Mouse (Mus musculus): ENCODE measurements around the gene Nectin2. TPM values are rescaled to one million over a fixed set of nuclear protein-coding genes. Genes with fewer than 3 reads are reported as not detected.

Gene Nectin2
- polyA plus RNA-seq, 1 experiment from 2014 or later, result 157 TPM

DNA sequence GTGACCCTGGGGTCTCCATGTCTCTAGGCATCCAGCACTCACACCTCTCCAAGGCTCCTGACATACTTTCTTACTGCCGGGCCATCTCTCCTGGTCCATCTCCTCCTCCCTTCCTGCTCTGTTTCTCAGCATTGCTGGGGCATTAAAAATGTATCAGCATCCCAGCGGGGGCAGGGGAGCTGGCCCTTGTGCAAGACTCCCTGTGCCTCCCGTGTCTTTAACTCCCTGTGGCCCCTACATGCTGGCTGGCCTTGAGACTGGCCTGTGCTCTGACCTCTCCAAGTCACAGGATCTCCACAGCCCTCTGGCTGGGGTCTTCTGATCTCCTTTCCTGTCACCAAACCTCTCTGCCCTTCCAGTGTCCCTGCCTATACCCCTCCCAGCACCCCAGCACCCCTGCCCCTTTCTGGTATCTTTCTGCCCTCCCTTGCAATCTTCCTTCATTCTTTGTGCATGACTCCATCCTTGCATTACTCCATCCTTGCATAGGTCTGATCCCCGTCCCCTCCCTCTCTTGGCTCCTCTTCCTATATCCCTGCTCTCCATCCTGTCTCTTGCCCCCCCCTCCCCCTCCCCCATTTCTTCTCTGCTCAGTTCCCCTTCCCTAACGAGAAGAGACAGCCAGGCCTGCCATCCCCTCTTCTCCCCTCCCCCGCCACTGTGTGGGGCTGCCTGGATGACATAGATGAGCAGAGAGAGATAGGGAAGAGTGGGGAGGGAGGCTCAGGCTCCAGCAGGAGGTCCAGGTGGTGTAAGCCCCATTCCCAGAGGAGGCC is 3.7 kb downstream of the Nectin2 start:
- peaks cover 62% of the 10 kb centered on the region for H3K4me1 ChIP-seq (ENCODE audit: insufficient read depth, low read length)
- H3K27me3 ChIP-seq (ENCODE audit: insufficient read depth, low read length), result no peaks in the 10 kb centered on the region
- peak overlapping the region; percentile 81 for H3K9ac ChIP-seq (replicated peaks; ENCODE audit: low read length)
- H3K4me2 ChIP-seq (replicated peaks; ENCODE audit: low read depth, low read length), result peak overlapping the region; percentile 87
- no peak for ATAC-seq (ENCODE audit: low FRiP score, low TSS enrichment)
- WGBS, result 22% methylated on average over 5 of the region's 6 CpGs
- peak overlapping the region; percentile 92 for H3K27ac ChIP-seq (ENCODE audit: low read length)
- H3K36me3 ChIP-seq (ENCODE audit: insufficient read depth, low read length), result peaks cover 11% of the 10 kb centered on the region
- peak overlapping the region; percentile 72 for H3K4me3 ChIP-seq (ENCODE audit: low read length)
- no peaks in the 10 kb centered on the region for H3K9me3 ChIP-seq (ENCODE audit: low read length)

DNA sequence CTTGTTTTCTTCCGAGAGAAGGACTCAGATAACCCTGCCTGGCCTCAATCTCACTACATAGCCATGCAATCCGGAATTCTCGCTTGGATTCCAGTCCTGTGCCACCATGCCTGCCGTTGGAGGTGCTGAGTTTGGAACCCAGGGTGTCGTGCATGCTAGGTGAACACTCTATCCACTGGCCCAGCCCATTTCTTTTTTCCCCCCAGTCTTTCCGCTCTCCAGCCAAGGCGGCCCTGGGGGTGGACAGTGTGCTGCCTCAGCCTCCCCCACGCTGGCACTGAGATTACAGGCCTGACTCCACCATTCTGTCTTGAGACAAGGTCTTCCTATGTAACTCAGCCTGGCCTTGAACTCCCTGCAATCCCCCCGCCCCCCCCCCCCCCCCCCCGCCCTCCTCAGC is 4.3 kb downstream of the Nectin2 start:
- 60% methylated on average over 8 of the region's 10 CpGs for WGBS
- Histone ChIP-seq H3K4me3 (ENCODE audit: low read length) (no peak overlapping the region), H3K9ac (replicated peaks; ENCODE audit: low read length) (no peak overlapping the region), H3K36me3 (ENCODE audit: insufficient read depth, low read length) (peaks cover 13% of the 10 kb centered on the region), H3K27ac (ENCODE audit: low read length) (0 out of 2 replicates have a peak overlapping the region, but pooled peaks have one; percentile 28), H3K4me1 (ENCODE audit: insufficient read depth, low read length) (peaks cover 68% of the 10 kb centered on the region), H3K9me3 (ENCODE audit: low read length) (no peaks in the 10 kb centered on the region), H3K4me2 (replicated peaks; ENCODE audit: low read depth, low read length) (no peak overlapping the region), H3K27me3 (ENCODE audit: insufficient read depth, low read length) (no peaks in the 10 kb centered on the region)
- no peak for ATAC-seq (ENCODE audit: low FRiP score, low TSS enrichment)

DNA sequence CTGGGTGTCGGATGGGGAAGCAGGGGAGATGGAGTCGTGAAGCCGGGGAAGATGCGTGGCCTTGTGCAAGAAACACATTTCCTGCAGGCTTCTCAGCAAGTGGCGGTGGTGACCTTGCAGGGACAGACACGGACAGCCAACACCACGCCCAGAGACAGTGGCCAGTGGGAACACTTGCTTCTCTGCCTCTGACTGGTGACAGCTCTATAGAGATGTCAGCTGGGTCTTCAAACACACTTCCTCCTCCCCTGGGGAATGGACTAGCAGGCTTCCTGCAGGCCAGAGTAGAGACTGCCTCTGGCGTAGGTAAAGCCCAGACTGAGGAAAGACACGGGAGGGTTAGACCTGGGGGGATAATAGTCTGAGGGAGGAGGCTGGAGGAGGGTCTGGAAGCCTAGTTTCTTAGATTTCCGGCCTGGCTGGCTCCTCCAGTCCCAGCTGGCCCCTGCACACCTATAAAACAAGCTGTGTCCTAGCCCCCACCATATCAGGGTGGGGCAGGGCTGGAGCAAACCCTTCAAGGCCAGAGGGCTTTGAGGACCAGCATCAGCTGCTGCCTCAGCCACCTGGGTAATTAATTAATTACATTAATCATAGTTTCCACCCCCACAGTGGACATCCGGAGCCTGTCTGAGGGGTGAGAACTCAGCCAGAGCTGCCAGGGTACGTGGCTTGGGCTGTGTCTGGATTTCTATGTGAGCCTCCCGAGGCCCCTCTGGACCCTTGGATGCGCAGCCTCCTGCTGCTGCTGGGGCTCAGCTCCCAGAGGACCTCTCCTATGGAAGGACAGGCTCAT is 5.5 kb downstream of the Nectin2 start:
- Histone ChIP-seq H3K27ac (ENCODE audit: low read length) (peak overlapping the region; percentile 72), H3K4me1 (ENCODE audit: insufficient read depth, low read length) (peaks cover 64% of the 10 kb centered on the region), H3K4me2 (replicated peaks; ENCODE audit: low read depth, low read length) (peak overlapping the region; percentile 30), H3K36me3 (ENCODE audit: insufficient read depth, low read length) (peaks cover 25% of the 10 kb centered on the region), H3K9ac (replicated peaks; ENCODE audit: low read length) (peak overlapping the region; percentile 39), H3K27me3 (ENCODE audit: insufficient read depth, low read length) (no peaks in the 10 kb centered on the region), H3K9me3 (ENCODE audit: low read length) (0 out of 2 replicates have a peak, but pooled peaks cover 6% of the 10 kb centered on the region), H3K4me3 (ENCODE audit: low read length) (no peak overlapping the region)
- WGBS, result 36% methylated on average over 14 of the region's 14 CpGs
- ATAC-seq (ENCODE audit: low FRiP score, low TSS enrichment), result peak; percentile 3

- H3K9ac ChIP-seq (replicated peaks; ENCODE audit: low read length), result no peak overlapping the region
- no peak for ATAC-seq (ENCODE audit: low FRiP score, low TSS enrichment)
- no peak overlapping the region for H3K4me2 ChIP-seq (replicated peaks; ENCODE audit: low read depth, low read length)
- peaks cover 25% of the 10 kb centered on the region for H3K36me3 ChIP-seq (ENCODE audit: insufficient read depth, low read length)
- 0 out of 2 replicates have a peak, but pooled peaks cover 6% of the 10 kb centered on the region for H3K9me3 ChIP-seq (ENCODE audit: low read length)
- peaks cover 64% of the 10 kb centered on the region for H3K4me1 ChIP-seq (ENCODE audit: insufficient read depth, low read length)
- no peaks in the 10 kb centered on the region for H3K27me3 ChIP-seq (ENCODE audit: insufficient read depth, low read length)
- WGBS, result 82% methylated on average over 6 of the region's 6 CpGs
- H3K4me3 ChIP-seq (ENCODE audit: low read length), result no peak overlapping the region
- H3K27ac ChIP-seq (ENCODE audit: low read length), result peak overlapping the region; percentile 31; the same call in 1 of the 2 replicates
Measured at GRCm38 (mm10) chr7:19743791-19744190, 6.5 kb downstream of the Nectin2 start.

DNA sequence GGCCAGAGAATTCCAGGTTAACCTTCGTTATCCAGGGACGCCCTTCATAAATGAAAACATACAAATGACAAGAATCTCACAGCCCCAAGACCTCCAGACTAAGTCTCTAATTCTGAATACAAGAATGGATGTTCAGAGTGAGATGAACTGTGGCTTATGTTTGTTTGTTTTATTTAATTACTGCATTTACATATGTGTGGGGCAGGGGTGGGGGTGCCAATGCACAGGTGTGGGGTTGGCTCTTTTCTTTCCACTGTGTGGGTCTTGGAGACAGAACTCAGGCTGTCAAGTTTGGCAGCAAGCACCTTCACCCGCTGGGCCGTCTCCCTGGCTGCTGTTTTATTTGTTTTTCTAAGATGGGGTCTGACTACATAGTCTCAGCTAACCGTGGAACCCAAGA is 7.8 kb downstream of the Nectin2 start:
- no peak for ATAC-seq (ENCODE audit: low FRiP score, low TSS enrichment)
- peaks cover 35% of the 10 kb centered on the region for H3K36me3 ChIP-seq (ENCODE audit: insufficient read depth, low read length)
- WGBS, result 35% methylated on average over 5 of the region's 5 CpGs
- H3K27ac ChIP-seq (ENCODE audit: low read length), result peak overlapping the region; percentile 82; the same call in 1 of the 2 replicates
- H3K9ac ChIP-seq (replicated peaks; ENCODE audit: low read length), result no peak overlapping the region
- H3K4me1 ChIP-seq (ENCODE audit: insufficient read depth, low read length), result peaks cover 56% of the 10 kb centered on the region
- H3K4me3 ChIP-seq (ENCODE audit: low read length), result no peak overlapping the region
- no peaks in the 10 kb centered on the region for H3K27me3 ChIP-seq (ENCODE audit: insufficient read depth, low read length)
- no peak overlapping the region for H3K4me2 ChIP-seq (replicated peaks; ENCODE audit: low read depth, low read length)
- 0 out of 2 replicates have a peak, but pooled peaks cover 6% of the 10 kb centered on the region for H3K9me3 ChIP-seq (ENCODE audit: low read length)

DNA sequence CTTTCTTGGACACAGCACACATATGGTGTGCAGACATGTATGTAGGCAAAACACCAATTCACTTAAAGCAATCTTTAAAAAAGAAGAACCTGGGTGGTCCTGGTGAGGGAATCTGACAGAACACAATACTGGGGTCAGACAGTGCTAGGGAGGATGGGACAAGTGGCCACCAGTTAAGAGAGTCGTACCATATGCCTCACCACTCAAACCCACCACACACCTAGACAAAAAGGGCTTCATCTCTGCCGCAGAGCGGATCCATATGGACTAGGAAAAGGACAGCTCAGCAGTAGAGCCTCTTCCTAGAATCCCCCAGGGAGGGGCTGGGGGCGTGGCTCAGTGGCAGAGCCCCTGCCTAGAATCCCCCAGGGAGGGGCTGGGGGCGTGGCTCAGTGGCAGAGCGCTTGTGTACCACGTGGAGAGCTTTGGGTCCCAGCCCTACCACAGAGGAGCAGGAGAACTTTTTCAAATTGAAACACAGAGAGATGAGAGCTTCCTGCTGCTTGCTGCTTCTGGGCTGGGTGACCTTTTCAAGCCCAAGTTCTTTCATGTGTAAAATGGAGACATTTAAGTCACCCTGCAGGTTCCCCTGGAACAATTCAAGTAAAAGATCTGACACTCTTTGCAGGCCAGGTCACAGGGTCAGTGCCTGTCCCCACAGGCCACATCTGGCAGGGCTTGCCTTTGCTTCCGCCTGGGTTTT is 8.8 kb downstream of the Nectin2 start:
- peaks cover 45% of the 10 kb centered on the region for H3K36me3 ChIP-seq (ENCODE audit: insufficient read depth, low read length)
- peak overlapping the region; percentile 29; the same call in 1 of the 2 replicates for H3K9ac ChIP-seq (replicated peaks; ENCODE audit: low read length)
- no peaks in the 10 kb centered on the region for H3K27me3 ChIP-seq (ENCODE audit: insufficient read depth, low read length)
- peak; percentile 61 for ATAC-seq (ENCODE audit: low FRiP score, low TSS enrichment)
- 13% methylated on average over 8 of the region's 8 CpGs for whole genome bisulfite sequencing
- 0 out of 2 replicates have a peak, but pooled peaks cover 6% of the 10 kb centered on the region for H3K9me3 ChIP-seq (ENCODE audit: low read length)
- peak overlapping the region; percentile 82 for H3K27ac ChIP-seq (ENCODE audit: low read length)
- no peak overlapping the region for H3K4me3 ChIP-seq (ENCODE audit: low read length)
- H3K4me2 ChIP-seq (replicated peaks; ENCODE audit: low read depth, low read length), result no peak overlapping the region
- peaks cover 49% of the 10 kb centered on the region for H3K4me1 ChIP-seq (ENCODE audit: insufficient read depth, low read length)

- WGBS, result 90% methylated on average over 11 of the region's 11 CpGs
- Histone ChIP-seq H3K27ac (ENCODE audit: low read length) (no peak overlapping the region), H3K36me3 (ENCODE audit: insufficient read depth, low read length) (peaks cover 52% of the 10 kb centered on the region), H3K9ac (replicated peaks; ENCODE audit: low read length) (no peak overlapping the region), H3K4me1 (ENCODE audit: insufficient read depth, low read length) (peaks cover 37% of the 10 kb centered on the region), H3K4me2 (replicated peaks; ENCODE audit: low read depth, low read length) (no peak overlapping the region), H3K9me3 (ENCODE audit: low read length) (0 out of 2 replicates have a peak, but pooled peaks cover 6% of the 10 kb centered on the region), H3K4me3 (ENCODE audit: low read length) (no peak overlapping the region), H3K27me3 (ENCODE audit: insufficient read depth, low read length) (no peaks in the 10 kb centered on the region)
- ATAC-seq (ENCODE audit: low FRiP score, low TSS enrichment), result no peak
Measured at GRCm38 (mm10) chr7:19740269-19740668, 10.0 kb downstream of the Nectin2 start.

- Histone ChIP-seq H3K27me3 (ENCODE audit: insufficient read depth, low read length) (no peaks in the 10 kb centered on the region), H3K36me3 (ENCODE audit: insufficient read depth, low read length) (peaks cover 64% of the 10 kb centered on the region), H3K4me1 (ENCODE audit: insufficient read depth, low read length) (peaks cover 27% of the 10 kb centered on the region), H3K4me2 (replicated peaks; ENCODE audit: low read depth, low read length) (no peak overlapping the region), H3K9me3 (ENCODE audit: low read length) (0 out of 2 replicates have a peak, but pooled peaks cover 6% of the 10 kb centered on the region), H3K4me3 (ENCODE audit: low read length) (no peak overlapping the region), H3K9ac (replicated peaks; ENCODE audit: low read length) (no peak overlapping the region), H3K27ac (ENCODE audit: low read length) (no peak overlapping the region)
- ATAC-seq (ENCODE audit: low FRiP score, low TSS enrichment), result no peak
- 88% methylated on average over 3 of the region's 3 CpGs for WGBS
Measured at GRCm38 (mm10) chr7:19738771-19739170, 11.5 kb downstream of the Nectin2 start.

GRCm38 (mm10) chr7:19736389-19737057 is 13.8 kb downstream of the Nectin2 start:
- Histone ChIP-seq H3K4me2 (replicated peaks; ENCODE audit: low read depth, low read length) (no peak overlapping the region), H3K36me3 (ENCODE audit: insufficient read depth, low read length) (peaks cover 76% of the 10 kb centered on the region), H3K4me1 (ENCODE audit: insufficient read depth, low read length) (peaks cover 15% of the 10 kb centered on the region), H3K9ac (replicated peaks; ENCODE audit: low read length) (no peak overlapping the region), H3K27ac (ENCODE audit: low read length) (no peak overlapping the region), H3K4me3 (ENCODE audit: low read length) (no peak overlapping the region), H3K27me3 (ENCODE audit: insufficient read depth, low read length) (no peaks in the 10 kb centered on the region), H3K9me3 (ENCODE audit: low read length) (0 out of 2 replicates have a peak, but pooled peaks cover 6% of the 10 kb centered on the region)
- ATAC-seq (ENCODE audit: low FRiP score, low TSS enrichment), result no peak
- WGBS, result 79% methylated on average over 16 of the region's 16 CpGs
